Mouse (Mus musculus): ENCODE measurements at regions not wholly inside any gene's neighbourhood (a gene's known extent, or its start where the extent isn't known, plus 50 kb on each side); places are given as distances from the start of the nearest gene placed in this dataset.

DNA sequence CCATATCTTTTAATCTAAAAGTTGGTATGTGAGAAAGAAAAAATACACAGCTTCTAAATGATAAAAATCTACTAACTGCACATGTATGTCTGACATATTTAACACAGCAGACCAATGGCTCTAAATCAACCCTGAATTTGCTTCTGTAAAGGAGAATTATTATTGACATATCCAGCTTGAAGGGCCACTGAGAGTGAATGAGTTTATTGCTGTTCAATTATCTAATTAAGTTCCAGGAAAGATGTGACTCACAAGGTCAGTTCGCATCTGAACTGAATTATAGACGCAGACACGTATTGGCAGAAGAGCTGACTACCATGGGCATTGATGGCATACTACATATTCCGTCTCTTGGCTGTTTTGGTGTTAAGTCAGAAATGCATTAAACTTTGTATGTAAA is 180.3 kb upstream of the Robo2 start:
- TF ChIP-seq EP300 (IDR thresholded peaks at IDR 0.05; ENCODE audit: low read depth) (no peak), CTCF (IDR thresholded peaks at IDR 0.05; ENCODE audit: low read depth) (no peak)

All from liver, postnatal 0 days (tissue).